Mouse (Mus musculus) lung, postnatal 0 days (tissue): ENCODE data around the gene Ugt1a2. TPM values are rescaled to one million over a fixed set of nuclear protein-coding genes. Genes with fewer than 3 reads are reported as not detected.

Experiments used
- ATAC-seq: fragments of 200-750 bp; cut with Nextera tagmentation; 2 replicates; pipeline ENCODE4 v1.8.0; 2017; ENCODE audit warnings: moderate library complexity
- DNase-seq: peaks from one replicate; pipeline ENCODE4 v3.0.0-alpha.2; 2016; ENCODE audit warnings: low spot score
- H3K27ac ChIP-seq: fragments of 300-500 bp; sonication (generic); 2 replicates; pipeline ENCODE4 v1.5.1; 2014; ENCODE audit warnings: antibody characterized with exemption, mild to moderate bottlenecking, low read length, mixed read lengths
- H3K27me3 ChIP-seq: fragments of 300-500 bp; sonication (generic); replicated peaks from 2 replicates; pipeline ENCODE4 v1.6.1; 2014; ENCODE audit warnings: low read length, mixed read lengths; ENCODE audit not compliant: insufficient read depth
- H3K36me3 ChIP-seq: fragments of 300-500 bp; sonication (generic); 2 replicates; pipeline ENCODE4 v1.6.1; 2014; ENCODE audit warnings: low read length, mixed read lengths; ENCODE audit not compliant: insufficient read depth
- H3K4me1 ChIP-seq: fragments of 300-500 bp; sonication (generic); 2 replicates; pipeline ENCODE4 v1.6.1; 2014; ENCODE audit warnings: antibody characterized with exemption, low read depth, low read length, mixed read lengths; ENCODE audit not compliant: insufficient read depth
- H3K4me2 ChIP-seq: fragments of 300-500 bp; sonication (generic); replicated peaks from 2 replicates; pipeline ENCODE4 v1.6.1; 2014; ENCODE audit warnings: low read depth, mild to moderate bottlenecking, low read length, moderate library complexity, mixed read lengths
- H3K4me3 ChIP-seq: fragments of 300-500 bp; sonication (generic); 2 replicates; pipeline ENCODE4 v1.5.1; 2014; ENCODE audit warnings: low read depth, low read length
- H3K9ac ChIP-seq: fragments of 300-500 bp; sonication (generic); replicated peaks from 2 replicates; pipeline ENCODE4 v1.6.1; 2014; ENCODE audit warnings: low read depth, mild to moderate bottlenecking
- H3K9me3 ChIP-seq: fragments of 300-500 bp; sonication (generic); 2 replicates; pipeline ENCODE4 v1.6.1; 2016; ENCODE audit warnings: low read length, mixed read lengths
- CTCF ChIP-seq: IDR thresholded peaks from 2 replicates; pipeline ENCODE4 v1.5.1; 2016; ENCODE audit warnings: antibody characterized with exemption, mild to moderate bottlenecking
- EP300 ChIP-seq: IDR thresholded peaks from 2 replicates; pipeline ENCODE4 v1.6.1; 2016; ENCODE audit warnings: antibody characterized with exemption, mild to moderate bottlenecking, control low read depth
- WGBS: fragments of 180-500 bp; shearing (Covaris S2); extraction: QIAGEN DNeasy Blood & Tissue Kit; methylation state at CpG from one replicate; pipeline ENCODE4 v1.1.7; 2014; 5-methylcytosine and 5-hydroxymethylcytosine counted together
- polyA plus RNA-seq: library from polyadenylated mRNA; unstranded; fragments of >200 nt; fragmentation: Nextera tagmentation; extraction: Ambion mirVana; gene quantifications from 2 replicates; pipeline ENCODE4 v1.2.1, GENCODE M21; 2015

Ugt1a2 gene
- polyA plus RNA-seq, 1 experiment from 2014 or later, result 0.08 TPM

DNA sequence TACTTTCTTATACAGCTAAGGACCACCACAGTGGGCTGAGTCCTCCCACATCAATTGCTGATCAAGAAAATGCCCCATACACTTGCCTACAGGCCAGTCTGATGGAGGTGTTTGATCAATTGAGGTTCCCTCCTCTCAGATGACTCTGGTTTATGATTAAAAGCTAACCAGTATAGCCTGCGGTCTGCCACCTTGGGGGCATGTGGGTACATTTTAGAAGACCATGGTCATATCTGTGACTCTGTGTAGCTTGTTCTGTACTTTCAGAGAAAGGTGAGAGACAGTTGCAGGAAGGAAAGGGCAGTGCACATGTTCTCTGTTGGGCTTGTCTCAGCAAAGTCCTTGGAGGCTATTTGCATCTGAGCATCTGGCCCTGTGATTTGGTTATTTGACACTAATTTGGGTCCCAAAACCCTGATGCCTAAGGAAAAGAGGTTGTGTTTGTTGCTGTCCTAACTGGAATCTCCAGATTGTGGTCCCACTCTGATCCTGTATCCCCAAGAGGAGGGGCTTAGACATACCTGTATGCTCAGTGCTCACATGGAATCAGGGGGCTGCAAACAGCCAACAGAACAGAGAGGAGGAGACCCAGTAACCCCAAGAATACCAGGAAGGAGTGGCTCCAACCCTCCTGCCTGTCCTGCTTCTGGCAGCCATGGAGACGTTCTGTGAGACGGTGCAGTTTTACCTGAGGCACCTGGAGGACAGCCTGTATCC is 32.4 kb downstream of the Ugt1a2 start:
- Histone ChIP-seq H3K36me3 (no peaks in the 10 kb centered on the region), H3K4me3 (no peak overlapping the region), H3K4me1 (no peaks in the 10 kb centered on the region), H3K4me2 (no peak overlapping the region), H3K27ac (no peak overlapping the region), H3K27me3 (no peaks in the 10 kb centered on the region), H3K9me3 (peaks cover 75% of the 10 kb centered on the region), H3K9ac (no peak overlapping the region)
- ATAC-seq (no peak), DNase-seq (no peak)
- TF ChIP-seq CTCF, result no peak
- no peak for TF ChIP-seq EP300
- 49% methylated on average over 3 of the region's 3 CpGs for WGBS

- H3K27me3 ChIP-seq, result no peaks in the 10 kb centered on the region
- no peak overlapping the region for H3K4me3 ChIP-seq
- H3K9me3 ChIP-seq, result peaks cover 72% of the 10 kb centered on the region
- H3K36me3 ChIP-seq, result no peaks in the 10 kb centered on the region
- TF ChIP-seq CTCF (no peak), EP300 (no peak)
- H3K4me2 ChIP-seq, result no peak overlapping the region
- no peak overlapping the region for H3K9ac ChIP-seq
- DNase-seq (no peak), ATAC-seq (no peak; the same call in 1 of the 2 replicates)
- H3K4me1 ChIP-seq, result no peaks in the 10 kb centered on the region
- WGBS, result 64% methylated on average over 14 of the region's 14 CpGs
- H3K27ac ChIP-seq, result no peak overlapping the region
These were observed 33.2 kb downstream of the Ugt1a2 start for GRCm38 (mm10) chr1:88233421-88234247.

GRCm38 (mm10) chr1:88234248-88234610 is 33.8 kb downstream of the Ugt1a2 start:
- no peak for ATAC-seq
- no peak for DNase-seq
- no peaks in the 10 kb centered on the region for H3K4me1 ChIP-seq
- H3K4me3 ChIP-seq, result no peak overlapping the region
- no peaks in the 10 kb centered on the region for H3K36me3 ChIP-seq
- no peak overlapping the region for H3K27ac ChIP-seq
- TF ChIP-seq EP300, result no peak
- no peak for TF ChIP-seq CTCF
- H3K9ac ChIP-seq, result no peak overlapping the region
- H3K27me3 ChIP-seq, result no peaks in the 10 kb centered on the region
- WGBS, result 56% methylated on average over 4 of the region's 4 CpGs
- H3K4me2 ChIP-seq, result no peak overlapping the region
- peaks cover 72% of the 10 kb centered on the region for H3K9me3 ChIP-seq

DNA sequence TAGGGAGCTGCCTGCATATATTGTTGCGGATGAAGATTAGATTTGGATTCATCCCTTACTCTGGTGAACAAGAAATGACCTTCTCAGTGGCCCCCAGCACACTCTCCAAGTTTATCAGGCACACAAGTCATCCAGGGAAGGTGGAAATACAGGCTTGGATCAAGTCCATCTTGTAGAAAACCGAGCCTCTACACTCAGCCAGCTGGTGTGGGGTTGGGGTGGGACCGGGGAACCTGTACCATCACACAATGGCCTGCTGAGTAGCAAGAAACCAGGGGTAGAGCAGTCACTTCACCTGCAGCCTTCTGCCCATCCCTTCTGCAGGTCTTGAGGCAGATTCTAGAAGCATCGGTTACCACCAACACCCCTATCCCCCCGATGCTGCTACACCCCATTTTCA is 34.2 kb downstream of the Ugt1a2 start:
- Histone ChIP-seq H3K4me2 (no peak overlapping the region), H3K9me3 (peaks cover 72% of the 10 kb centered on the region), H3K36me3 (no peaks in the 10 kb centered on the region), H3K4me3 (no peak overlapping the region), H3K27ac (no peak overlapping the region), H3K9ac (no peak overlapping the region), H3K27me3 (no peaks in the 10 kb centered on the region), H3K4me1 (no peaks in the 10 kb centered on the region)
- DNase-seq (no peak), ATAC-seq (no peak)
- whole genome bisulfite sequencing, result 39% methylated on average over 5 of the region's 5 CpGs
- TF ChIP-seq CTCF (no peak), EP300 (no peak)

DNA sequence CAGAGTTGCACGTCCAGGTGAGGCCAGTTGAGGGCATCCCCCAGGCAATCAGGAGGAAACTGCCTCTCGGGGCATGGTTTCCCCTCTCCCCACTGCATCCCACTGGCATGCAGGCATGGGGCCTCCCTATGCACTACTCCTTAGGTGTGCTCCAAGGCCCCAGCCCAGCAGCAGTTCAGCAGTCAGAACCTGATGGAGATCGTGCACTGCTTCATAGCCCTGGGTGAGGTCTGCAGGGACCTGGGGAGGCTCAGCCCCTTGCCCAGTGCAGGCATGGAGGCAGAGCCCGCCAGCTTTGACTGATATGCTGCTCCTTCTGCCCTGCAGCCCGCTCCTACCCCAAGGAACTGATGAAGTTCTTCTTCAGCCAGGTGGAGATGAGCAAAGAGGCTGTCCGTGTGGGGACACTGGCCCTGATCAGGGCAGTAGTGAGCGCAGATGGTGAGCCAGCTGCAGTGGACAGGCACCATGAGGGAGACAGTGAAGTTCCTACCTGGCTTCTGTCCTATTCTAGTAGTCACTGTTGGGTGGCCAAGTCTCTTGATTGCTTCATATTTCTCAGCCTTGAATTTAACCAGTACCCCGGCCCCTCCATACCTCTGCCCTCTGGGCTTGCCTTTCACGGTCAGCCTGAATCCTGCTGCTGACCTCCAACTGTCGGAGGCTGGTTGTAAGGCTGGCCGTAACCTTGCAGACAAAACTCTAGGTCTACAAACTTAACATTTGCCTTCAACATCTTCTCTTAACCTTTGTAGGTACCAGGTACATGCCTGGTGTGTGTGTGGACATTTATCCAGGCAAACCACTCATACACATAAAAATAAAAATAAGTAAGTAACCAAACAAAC is 34.9 kb downstream of the Ugt1a2 start:
- DNase-seq, result no peak
- no peak; the same call in 1 of the 2 replicates for ATAC-seq
- H3K27ac ChIP-seq, result no peak overlapping the region
- no peak overlapping the region for H3K9ac ChIP-seq
- H3K27me3 ChIP-seq, result no peaks in the 10 kb centered on the region
- peaks cover 66% of the 10 kb centered on the region for H3K9me3 ChIP-seq
- TF ChIP-seq CTCF (no peak), EP300 (no peak)
- H3K4me3 ChIP-seq, result no peak overlapping the region
- 57% methylated on average over 11 of the region's 11 CpGs for WGBS
- H3K36me3 ChIP-seq, result no peaks in the 10 kb centered on the region
- H3K4me1 ChIP-seq, result no peaks in the 10 kb centered on the region
- H3K4me2 ChIP-seq, result no peak overlapping the region

- TF ChIP-seq CTCF (no peak), EP300 (no peak)
- Histone ChIP-seq H3K36me3 (no peaks in the 10 kb centered on the region), H3K9me3 (peaks cover 66% of the 10 kb centered on the region), H3K4me3 (no peak overlapping the region), H3K27me3 (no peaks in the 10 kb centered on the region), H3K27ac (no peak overlapping the region), H3K4me1 (no peaks in the 10 kb centered on the region), H3K4me2 (no peak overlapping the region), H3K9ac (no peak overlapping the region)
- DNase-seq (no peak), ATAC-seq (no peak)
- 51% methylated on average over 4 of the region's 4 CpGs for WGBS
These were observed 35.6 kb downstream of the Ugt1a2 start for GRCm38 (mm10) chr1:88235894-88236415.
